Mouse (Mus musculus) yolk sac, embryonic 10.5 days (tissue): ENCODE results near the gene Gm17535.
"Not testable (repeated sequence)": the region's sequence is repeated elsewhere in the genome, so short reads cannot be mapped to it uniquely, and the experiment has no call there.

Experiments used
- DNase-seq: peaks from one replicate; pipeline ENCODE4 v3.0.0-alpha.2; 2017; ENCODE audit warnings: low spot score

Gene Gm17535

GRCm38 (mm10) chr9:3024912-3025467 is 9.4 kb upstream of the Gm17535 start, which contains the start of gene Gm10717:
Gene Gm10717, plus strand, starts transcription at chr9:3025417.
- not testable (repeated sequence) for DNase-seq

GRCm38 (mm10) chr9:3025653-3026052 is 8.7 kb upstream of the Gm17535 start:
- not testable (repeated sequence) for DNase-seq

DNA sequence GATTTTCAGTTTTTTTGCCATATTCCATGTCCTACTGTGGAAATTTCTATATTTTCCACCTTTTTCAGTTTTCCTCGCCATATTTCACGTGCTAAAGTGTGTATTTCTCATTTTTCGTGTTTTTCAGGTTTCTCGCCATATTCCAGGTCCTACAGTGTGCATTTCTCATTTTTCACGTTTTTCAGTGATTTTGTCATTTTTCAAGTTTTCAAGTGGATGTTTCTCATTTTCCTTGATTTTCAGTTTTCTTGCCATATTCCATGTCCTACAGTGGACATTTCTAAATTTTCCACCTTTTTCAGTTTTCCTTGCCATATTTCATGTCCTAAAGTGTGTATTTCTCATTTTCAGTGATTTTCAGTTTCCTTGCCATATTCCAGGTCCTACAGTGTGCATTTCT is 8.3 kb upstream of the Gm17535 start:
- not testable (repeated sequence) for DNase-seq

- not testable (repeated sequence) for DNase-seq
Observed at GRCm38 (mm10) chr9:3026741-3027140, 7.7 kb upstream of the Gm17535 start.

DNA sequence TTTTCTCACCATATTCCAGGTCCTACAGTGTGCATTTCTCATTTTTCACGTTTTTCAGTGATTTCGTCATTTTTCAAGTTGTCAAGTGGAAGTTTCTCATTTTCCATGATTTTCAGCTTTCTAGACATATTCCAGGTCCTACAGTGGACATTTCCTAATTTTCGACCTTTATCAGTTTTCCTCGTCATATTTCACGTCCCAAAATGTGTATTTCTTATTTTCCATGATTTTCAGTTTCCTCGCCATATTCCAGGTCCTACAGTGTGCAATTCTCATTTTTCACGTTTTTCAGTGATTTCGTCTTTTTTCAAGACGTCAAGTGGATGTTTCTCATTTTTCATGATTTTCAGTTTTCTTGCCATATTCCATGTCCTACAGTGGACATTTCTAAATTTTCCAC is 7.2 kb upstream of the Gm17535 start:
- DNase-seq, result peak; percentile 74

DNA sequence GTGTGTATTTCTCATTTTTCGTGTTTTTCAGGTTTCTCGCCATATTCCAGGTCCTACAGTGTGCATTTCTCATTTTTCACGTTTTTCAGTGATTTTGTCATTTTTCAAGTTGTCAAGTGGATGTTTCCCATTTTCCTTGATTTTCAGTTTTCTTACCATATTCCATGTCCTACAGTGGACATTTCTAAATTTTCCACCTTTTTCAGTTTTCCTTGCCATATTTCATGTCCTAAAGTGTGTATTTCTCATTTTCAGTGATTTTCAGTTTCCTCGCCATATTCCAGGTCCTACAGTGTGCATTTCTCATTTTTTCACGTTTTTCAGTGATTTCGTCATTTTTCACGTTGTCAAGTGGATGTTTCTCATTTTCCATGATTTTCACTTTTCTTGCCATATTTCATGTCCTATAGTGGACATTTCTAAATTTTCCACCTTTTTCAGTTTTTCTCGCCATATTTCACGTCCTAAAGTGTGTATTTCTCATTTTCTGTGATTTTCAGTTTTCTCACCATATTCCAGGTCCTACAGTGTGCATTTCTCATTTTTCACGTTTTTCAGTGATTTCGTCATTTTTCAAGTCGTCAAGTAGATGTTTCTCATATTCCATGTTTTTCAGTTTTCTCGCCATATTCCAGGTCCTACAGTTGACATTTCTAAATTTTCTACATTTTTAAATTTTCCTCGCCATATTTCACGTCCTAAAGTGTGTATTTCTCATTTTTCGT is 5.0 kb upstream of the Gm17535 start:
- not testable (repeated sequence) for DNase-seq

- DNase-seq, result peak; percentile 97
Observed at GRCm38 (mm10) chr9:3030677-3031318, 3.6 kb upstream of the Gm17535 start.

DNA sequence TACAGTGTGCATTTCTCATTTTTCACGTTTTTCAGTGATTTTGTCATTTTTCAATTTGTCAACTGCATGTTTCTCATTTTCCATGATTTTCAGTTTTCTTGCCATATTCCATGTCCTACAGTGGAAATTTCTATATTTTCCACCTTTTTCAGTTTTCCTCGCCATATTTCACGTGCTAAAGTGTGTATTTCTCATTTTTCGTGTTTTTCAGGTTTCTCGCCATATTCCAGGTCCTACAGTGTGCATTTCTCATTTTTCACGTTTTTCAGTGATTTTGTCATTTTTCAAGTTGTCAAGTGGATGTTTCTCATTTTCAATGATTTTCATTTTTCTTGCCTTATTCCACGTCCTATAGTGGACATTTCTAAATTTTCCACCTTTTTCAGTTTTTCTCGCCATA is 2.2 kb downstream of the Gm17535 start, which contains the start of gene Gm10715:
Gene Gm10715, plus strand, starts transcription at position 301 of the 400 bp plus-strand sequence.
- not testable (repeated sequence) for DNase-seq

DNA sequence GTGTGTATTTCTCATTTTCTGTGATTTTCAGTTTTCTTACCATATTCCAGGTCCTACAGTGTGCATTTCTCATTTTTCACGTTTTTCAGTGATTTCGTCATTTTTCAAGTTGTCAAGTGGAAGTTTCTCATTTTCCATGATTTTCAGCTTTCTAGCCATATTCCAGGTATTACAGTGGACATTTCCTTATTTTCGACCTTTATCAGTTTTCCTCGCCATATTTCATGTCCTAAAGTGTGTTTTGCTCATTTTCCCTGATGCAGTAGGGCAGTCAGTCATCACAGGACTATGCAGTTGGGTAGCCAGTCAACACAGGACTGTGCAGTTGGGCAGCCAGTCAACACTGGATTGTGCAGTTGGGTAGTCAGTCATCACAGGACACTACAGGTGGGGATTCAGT is 3.8 kb downstream of the Gm17535 start:
- not testable (repeated sequence) for DNase-seq
